Mouse (Mus musculus) CH12.LX (cell line): ENCODE results near the gene Aspscr1. TPM values are rescaled to one million over a fixed set of nuclear protein-coding genes. Genes with fewer than 3 reads are reported as not detected.

Source experiments
- DNase-seq: peaks from one replicate; pipeline ENCODE4 v3.0.0-alpha.2; 2013; ENCODE audit errors: extremely low read depth
- H3K27ac ChIP-seq: 2 replicates; pipeline ENCODE4 v1.5.1; 2012; ENCODE audit warnings: low read depth, mild to moderate bottlenecking, control low read depth, moderate library complexity; ENCODE audit not compliant: insufficient read depth
- H3K27me3 ChIP-seq: replicated peaks from 2 replicates; pipeline ENCODE3; 2012; ENCODE audit warnings: inconsistent platforms
- H3K36me3 ChIP-seq, 2 experiments: replicated peaks in 1 of 2; 2 replicates each; pipeline versions ENCODE3 to v1.6.1; 2012; ENCODE audit warnings: inconsistent platforms in 1 of 2, low read length in 1 of 2, mild to moderate bottlenecking in 1 of 2, mixed read lengths in 1 of 2, moderate library complexity in 1 of 2; ENCODE audit not compliant: control insufficient read depth in 1 of 2, insufficient read depth in 1 of 2
- H3K4me1 ChIP-seq, 2 experiments: 2 replicates each; pipeline ENCODE4 v1.6.1; 2012; ENCODE audit warnings: inconsistent platforms in 1 of 2, moderate library complexity in 1 of 2; ENCODE audit not compliant: insufficient read depth in 2 of 2, control insufficient read depth in 1 of 2
- H3K4me2 ChIP-seq: 2 replicates; pipeline ENCODE4 v1.6.1; 2012; ENCODE audit warnings: low read depth, mild to moderate bottlenecking, control low read depth; ENCODE audit not compliant: poor library complexity, insufficient read depth, severe bottlenecking
- H3K4me3 ChIP-seq, 3 experiments: fragments of 150-350 bp in 1 of 3; sonication (generic) in 1 of 3; replicated peaks in 1 of 3; 2 replicates each; pipeline versions ENCODE3 to v1.5.1; 2011 to 2012; ENCODE audit warnings: low read depth in 2 of 3, low read length in 2 of 3, mild to moderate bottlenecking in 2 of 3, moderate library complexity in 2 of 3, control low read depth in 1 of 3, improper control_type of control experiment in 1 of 3, inconsistent platforms in 1 of 3, mixed read lengths in 1 of 3; ENCODE audit not compliant: poor library complexity in 1 of 3
- H3K79me2 ChIP-seq: replicated peaks from 2 replicates; pipeline ENCODE4 v1.6.1; 2012; ENCODE audit warnings: mild to moderate bottlenecking, moderate library complexity; ENCODE audit not compliant: control insufficient read depth, poor library complexity, insufficient read depth, severe bottlenecking; ENCODE audit errors: extremely low read depth
- H3K9ac ChIP-seq: 2 replicates; pipeline ENCODE4 v1.6.1; 2012; ENCODE audit warnings: low read depth, mild to moderate bottlenecking, control low read depth, moderate library complexity; ENCODE audit not compliant: insufficient read depth
- H3K9me3 ChIP-seq: replicated peaks from 2 replicates; pipeline ENCODE3; 2012; ENCODE audit warnings: low read length, inconsistent platforms, mixed read lengths
- CHD2 ChIP-seq: IDR thresholded peaks from 2 replicates; pipeline ENCODE4 v1.6.1; 2011; ENCODE audit warnings: low read length, improper control_type of control experiment
- CTCF ChIP-seq, 2 experiments: IDR thresholded peaks in 1 of 2; conservative IDR thresholded peaks in 1 of 2; 2 replicates each; pipeline ENCODE4 v1.5.1; 2011 to 2012; ENCODE audit warnings: low read depth in 2 of 2, low read length in 2 of 2, improper control_type of control experiment in 1 of 2, inconsistent platforms in 1 of 2, mild to moderate bottlenecking in 1 of 2, moderate library complexity in 1 of 2
- E2F4 ChIP-seq: IDR thresholded peaks from 2 replicates; pipeline ENCODE4 v1.6.1; 2011; ENCODE audit warnings: low read depth, low read length, improper control_type of control experiment; ENCODE audit not compliant: insufficient replicate concordance
- ETS1 ChIP-seq: conservative IDR thresholded peaks from 2 replicates; pipeline ENCODE4 v1.6.1; 2012; ENCODE audit warnings: low read depth, mild to moderate bottlenecking, inconsistent platforms, low read length, improper control_type of control experiment, moderate library complexity
- HCFC1 ChIP-seq: IDR thresholded peaks from 2 replicates; pipeline ENCODE4 v1.6.1; 2012; ENCODE audit warnings: low read depth, mild to moderate bottlenecking, inconsistent platforms, low read length, improper control_type of control experiment
- IRF4 ChIP-seq: IDR thresholded peaks from 2 replicates; pipeline ENCODE4 v1.6.1; 2014; ENCODE audit warnings: low read depth, mild to moderate bottlenecking, inconsistent platforms, low read length, improper control_type of control experiment
- JUND ChIP-seq: conservative IDR thresholded peaks from 2 replicates; pipeline ENCODE4 v1.6.1; 2011; ENCODE audit warnings: low read depth, low read length, improper control_type of control experiment
- KAT2A ChIP-seq: IDR thresholded peaks from 2 replicates; pipeline ENCODE4 v1.6.1; 2012; ENCODE audit warnings: low read length, improper control_type of control experiment, inconsistent platforms; ENCODE audit not compliant: insufficient replicate concordance
- MAFK ChIP-seq: IDR thresholded peaks from 2 replicates; pipeline ENCODE4 v1.6.1; 2011; ENCODE audit warnings: low read length, improper control_type of control experiment; ENCODE audit not compliant: insufficient replicate concordance
- MAX ChIP-seq: IDR thresholded peaks from 2 replicates; pipeline ENCODE4 v1.6.1; 2011; ENCODE audit warnings: low read length, improper control_type of control experiment
- MAZ ChIP-seq: IDR thresholded peaks from 2 replicates; pipeline ENCODE4 v1.6.1; 2012; ENCODE audit warnings: low read depth, mild to moderate bottlenecking, inconsistent platforms, low read length, improper control_type of control experiment, moderate library complexity
- MYC ChIP-seq: IDR thresholded peaks from 2 replicates; pipeline ENCODE4 v1.6.1; 2011; ENCODE audit warnings: low read depth, mild to moderate bottlenecking, improper control_type of control experiment, low read length
- NRF1 ChIP-seq: IDR thresholded peaks from 2 replicates; pipeline ENCODE4 v1.6.1; 2014; ENCODE audit warnings: low read depth, mild to moderate bottlenecking, inconsistent platforms, low read length, improper control_type of control experiment, moderate library complexity
- PAX5 ChIP-seq: IDR thresholded peaks from 2 replicates; pipeline ENCODE4 v1.6.1; 2012; ENCODE audit warnings: low read length, inconsistent platforms, mixed read lengths
- POLR2A ChIP-seq: IDR thresholded peaks from 2 replicates; pipeline ENCODE4 v1.6.1; 2011; ENCODE audit warnings: low read depth, mild to moderate bottlenecking, improper control_type of control experiment, low read length
- POLR2AphosphoS2 ChIP-seq: IDR thresholded peaks from 2 replicates; pipeline ENCODE4 v1.6.1; 2011; ENCODE audit warnings: low read depth, low read length, improper control_type of control experiment
- RAD21 ChIP-seq: IDR thresholded peaks from 2 replicates; pipeline ENCODE4 v1.6.1; 2011; ENCODE audit warnings: low read depth, mild to moderate bottlenecking, low read length, improper control_type of control experiment, moderate library complexity
- RCOR1 ChIP-seq: conservative IDR thresholded peaks from 2 replicates; pipeline ENCODE4 v1.6.1; 2012; ENCODE audit warnings: low read depth, mild to moderate bottlenecking, inconsistent platforms, low read length, improper control_type of control experiment
- SIN3A ChIP-seq: IDR thresholded peaks from 2 replicates; pipeline ENCODE4 v1.6.1; 2012; ENCODE audit warnings: low read length, improper control_type of control experiment, inconsistent platforms
- SMC3 ChIP-seq: IDR thresholded peaks from 2 replicates; pipeline ENCODE4 v1.6.1; 2011; ENCODE audit warnings: low read depth, low read length, improper control_type of control experiment
- TBP ChIP-seq: conservative IDR thresholded peaks from 2 replicates; pipeline ENCODE4 v1.6.1; 2011; ENCODE audit warnings: low read depth, low read length, improper control_type of control experiment
- TCF12 ChIP-seq: IDR thresholded peaks from 2 replicates; pipeline ENCODE4 v1.6.1; 2014; ENCODE audit warnings: low read depth, mild to moderate bottlenecking, inconsistent platforms, low read length, improper control_type of control experiment
- UBTF ChIP-seq: IDR thresholded peaks from 2 replicates; pipeline ENCODE4 v1.6.1; 2012; ENCODE audit warnings: low read depth, mild to moderate bottlenecking, inconsistent platforms, low read length, improper control_type of control experiment, moderate library complexity
- ZKSCAN1 ChIP-seq: IDR thresholded peaks from 2 replicates; pipeline ENCODE4 v1.6.1; 2012; ENCODE audit warnings: low read depth, inconsistent platforms, low read length, improper control_type of control experiment, borderline replicate concordance
- ZMIZ1 ChIP-seq: IDR thresholded peaks from 2 replicates; pipeline ENCODE4 v1.6.1; 2012; ENCODE audit warnings: low read depth, mild to moderate bottlenecking, inconsistent platforms, low read length, improper control_type of control experiment
- dilution Hi-C: fragments of 300-500 bp; cut with MboI; formaldehyde crosslinking; loops from 2 replicates; pipeline ENCODE4 v1.14.3; 2020; ENCODE audit warnings: low sequenced_read_pairs; ENCODE audit not compliant: extremely low pct_unique_long_range_greater_than_20kb, extremely low pct_ligation_motif_present
- in situ Hi-C: fragments of 300-500 bp; cut with MboI; formaldehyde crosslinking; loops from 3 replicates; pipeline ENCODE4 v1.14.3; 2019; ENCODE audit warnings: low sequenced_read_pairs, low pct_ligation_motif_present, low pct_unique_long_range_greater_than_20kb, mixed read lengths
- polyA plus RNA-seq: library from polyadenylated mRNA; unstranded; fragments of >175 nt; gene quantifications from 2 replicates; pipeline ENCODE4 v1.2.1, GENCODE M21; 2012; ENCODE audit warnings: low read depth; ENCODE audit not compliant: insufficient read length
- total RNA-seq, 2 experiments: library from RNA; depleted of rRNA; stranded (reverse); fragments of 300-350 nt in 1 of 2; fragments of >200 nt in 1 of 2; gene quantifications; 2 replicates each; pipeline ENCODE4 v1.2.3; 2012 to 2014

Gene Aspscr1
- total and polyA plus RNA-seq, 3 experiments: 27.3 to 69.9 (median 34.1) TPM

- in situ Hi-C loops: no loop called here
- dilution Hi-C loops: no loop called here
- H3K27me3 ChIP-seq: peaks cover 28% of the 10 kb centered on the region
These were observed 20.9 kb upstream of the Aspscr1 start for GRCm38 (mm10) chr11:120651872-120652271.

GRCm38 (mm10) chr11:120654741-120655140 lies 18.0 kb upstream of the Aspscr1 start:
- no peak overlapping the region for H3K9ac ChIP-seq
- H3K4me2 ChIP-seq: no peak overlapping the region
- TF ChIP-seq MAFK (no peak), PAX5 (no peak), TBP (no peak), POLR2AphosphoS2 (no peak), JUND (no peak), MAZ (no peak), RCOR1 (no peak), HCFC1 (no peak), ETS1 (no peak), ZKSCAN1 (no peak), MYC (no peak), UBTF (no peak)
- dilution Hi-C loops (no loop called here), in situ Hi-C loops (no loop called here)
- no peak for DNase-seq
- no peaks in the 10 kb centered on the region for H3K79me2 ChIP-seq
- H3K27ac ChIP-seq: no peak overlapping the region
- no peaks in the 10 kb centered on the region for H3K36me3 ChIP-seq
- H3K4me3 ChIP-seq: no peak overlapping the region
- H3K27me3 ChIP-seq: peaks cover 53% of the 10 kb centered on the region
- peaks cover 0 to 14% of the 10 kb centered on the region in 2 experiments; a peak in 3 of 4 replicates for H3K4me1 ChIP-seq
- peaks cover under 1% of the 10 kb centered on the region for H3K9me3 ChIP-seq

More at GRCm38 (mm10) chr11:120651872-120652271, 20.9 kb upstream of the Aspscr1 start:
- Histone ChIP-seq H3K4me1 (peaks cover 11 to 22% of the 10 kb centered on the region in 2 experiments), H3K4me2 (no peak overlapping the region), H3K79me2 (no peaks in the 10 kb centered on the region), H3K4me3 (no peak overlapping the region), H3K36me3 (no peaks in the 10 kb centered on the region), H3K27ac (no peak overlapping the region), H3K9ac (no peak overlapping the region), H3K9me3 (no peaks in the 10 kb centered on the region)
- no peak for DNase-seq
- TF ChIP-seq SMC3: peak; percentile 49
- peak; percentile 31 to 63; a peak in 3 of 4 replicates for TF ChIP-seq CTCF (conservative IDR thresholded peaks at IDR 0.05 in 1 of 2, IDR thresholded peaks at IDR 0.05 in 1 of 2; ENCODE audit: low read depth in 2 of 2, low read length in 2 of 2)
- no peak for TF ChIP-seq POLR2A
- TF ChIP-seq SIN3A: no peak
- TF ChIP-seq NRF1: no peak
- no peak for TF ChIP-seq JUND
- TF ChIP-seq RAD21: no peak
- TF ChIP-seq ETS1: no peak
- TF ChIP-seq RCOR1: no peak
- TF ChIP-seq IRF4: no peak
- TF ChIP-seq MAZ: no peak
- no peak for TF ChIP-seq MAFK
- no peak for TF ChIP-seq E2F4
- no peak for TF ChIP-seq TBP
- no peak for TF ChIP-seq TCF12
- no peak for TF ChIP-seq ZMIZ1
- no peak for TF ChIP-seq CHD2
- TF ChIP-seq KAT2A: no peak
- TF ChIP-seq MAX: no peak
- TF ChIP-seq MYC: 0 out of 2 replicates have a peak, but pooled peaks have one; percentile 22
